Mouse (Mus musculus): ENCODE results near the gene Efemp1. TPM values are rescaled to one million over a fixed set of nuclear protein-coding genes. Genes with fewer than 3 reads are reported as not detected.

Gene Efemp1
- polyA plus RNA-seq, 1 experiment from 2014 or later: 12.5 TPM

DNA sequence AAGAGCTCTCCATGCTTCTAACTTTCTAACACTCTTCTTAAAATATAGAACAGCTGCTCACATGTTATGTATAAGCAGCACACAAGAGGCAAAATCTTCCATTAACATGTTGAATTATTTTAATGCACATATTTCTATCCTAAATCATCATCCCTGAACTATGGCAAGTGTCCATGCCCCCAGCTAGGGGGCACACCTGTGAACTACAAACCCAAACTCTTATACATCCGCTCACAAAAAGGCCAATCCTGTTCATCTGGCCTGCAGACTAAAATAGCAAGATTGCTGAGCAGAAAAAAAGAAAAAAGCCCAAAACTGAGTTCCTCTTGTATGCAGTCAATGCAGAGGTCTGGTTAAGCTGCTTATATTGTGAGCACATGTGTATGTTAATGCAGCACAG is 86.6 kb downstream of the Efemp1 start:
- no peaks in the 10 kb centered on the region for H3K27me3 ChIP-seq
- no peaks in the 10 kb centered on the region for H3K36me3 ChIP-seq
- H3K9ac ChIP-seq: no peak overlapping the region
- 75% methylated on average over 1 of the region's 1 CpGs for WGBS
- no peak overlapping the region for H3K4me3 ChIP-seq
- no peak overlapping the region for H3K4me2 ChIP-seq
- no peaks in the 10 kb centered on the region for H3K9me3 ChIP-seq (replicated peaks)
- no peak overlapping the region for H3K27ac ChIP-seq
- H3K4me1 ChIP-seq (replicated peaks): no peaks in the 10 kb centered on the region
- no peak for ATAC-seq (replicated peaks; ENCODE audit: insufficient number of reproducible peaks, insufficient read depth, low FRiP score, low read depth)

DNA sequence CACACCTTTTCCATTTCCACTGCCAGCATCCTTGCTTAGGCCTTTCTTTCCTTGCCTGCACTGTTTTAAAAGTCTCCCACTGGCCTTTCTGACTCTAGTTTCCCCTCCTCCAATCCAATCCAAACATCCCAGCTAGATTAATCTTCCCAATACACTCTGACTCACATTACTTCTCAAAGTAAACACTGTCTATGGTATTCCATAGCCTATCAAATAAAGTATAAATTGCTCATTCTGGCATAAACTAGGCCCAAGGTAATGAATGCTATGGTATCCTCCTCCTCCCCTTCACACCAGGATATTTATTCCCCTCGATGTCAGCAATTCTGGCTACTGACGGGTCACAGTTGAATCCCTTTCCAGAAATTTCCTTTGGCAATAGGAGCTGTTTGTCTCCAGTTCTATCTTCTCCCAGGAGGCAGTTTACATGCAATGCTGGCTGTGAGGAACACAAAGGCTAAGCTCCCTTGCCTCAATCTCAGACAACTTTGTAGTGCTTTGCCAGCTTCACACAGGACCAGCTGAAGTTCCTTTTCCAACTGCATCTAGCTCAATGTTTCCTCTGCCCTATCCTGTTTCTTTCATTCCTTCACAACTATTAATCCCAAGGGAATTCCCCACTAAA is 98.7 kb downstream of the Efemp1 start:
- Histone ChIP-seq H3K27ac (no peak overlapping the region), H3K9ac (no peak overlapping the region), H3K9me3 (replicated peaks) (no peaks in the 10 kb centered on the region), H3K4me3 (no peak overlapping the region), H3K4me2 (no peak overlapping the region), H3K36me3 (no peaks in the 10 kb centered on the region), H3K27me3 (no peaks in the 10 kb centered on the region), H3K4me1 (replicated peaks) (no peaks in the 10 kb centered on the region)
- 51% methylated on average over 2 of the region's 2 CpGs for WGBS
- no peak for ATAC-seq (replicated peaks; ENCODE audit: insufficient number of reproducible peaks, insufficient read depth, low FRiP score, low read depth)

DNA sequence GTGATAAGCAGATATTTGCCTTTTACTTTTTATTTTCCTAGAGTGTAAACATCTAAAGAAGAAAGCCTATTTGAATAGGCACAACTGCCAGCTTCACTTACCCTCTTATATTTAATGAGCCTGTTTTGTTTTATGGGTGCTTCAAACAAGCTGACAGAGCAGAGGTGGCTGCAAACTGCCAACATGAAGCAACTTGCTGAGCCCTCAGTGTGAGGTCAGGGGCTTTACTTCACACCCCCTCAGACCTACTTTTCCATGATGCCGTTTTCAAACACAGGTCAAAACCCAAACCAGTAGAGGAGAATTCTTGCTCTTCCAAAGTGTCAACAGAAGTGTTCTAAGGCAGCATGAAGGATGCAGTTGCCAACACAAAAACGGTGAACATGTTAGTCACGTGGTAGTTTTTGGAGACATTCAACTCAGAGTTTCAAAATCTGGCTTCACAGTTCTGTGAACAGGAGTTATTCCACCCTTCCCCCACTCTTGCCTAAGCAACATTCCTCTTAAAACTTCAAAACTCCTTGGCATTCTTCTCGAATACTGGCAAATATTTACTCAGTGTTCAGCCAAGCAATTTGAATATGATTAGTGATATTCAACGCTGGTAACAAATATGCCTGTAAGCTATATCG is 101.8 kb downstream of the Efemp1 start:
- H3K27ac ChIP-seq: no peak overlapping the region
- H3K9ac ChIP-seq: no peak overlapping the region
- H3K4me1 ChIP-seq (replicated peaks): no peaks in the 10 kb centered on the region
- no peaks in the 10 kb centered on the region for H3K27me3 ChIP-seq
- H3K9me3 ChIP-seq (replicated peaks): no peaks in the 10 kb centered on the region
- 59% methylated on average over 6 of the region's 6 CpGs for WGBS
- no peaks in the 10 kb centered on the region for H3K36me3 ChIP-seq
- no peak overlapping the region for H3K4me2 ChIP-seq
- no peak overlapping the region for H3K4me3 ChIP-seq
- no peak for ATAC-seq (replicated peaks; ENCODE audit: insufficient number of reproducible peaks, insufficient read depth, low FRiP score, low read depth)

DNA sequence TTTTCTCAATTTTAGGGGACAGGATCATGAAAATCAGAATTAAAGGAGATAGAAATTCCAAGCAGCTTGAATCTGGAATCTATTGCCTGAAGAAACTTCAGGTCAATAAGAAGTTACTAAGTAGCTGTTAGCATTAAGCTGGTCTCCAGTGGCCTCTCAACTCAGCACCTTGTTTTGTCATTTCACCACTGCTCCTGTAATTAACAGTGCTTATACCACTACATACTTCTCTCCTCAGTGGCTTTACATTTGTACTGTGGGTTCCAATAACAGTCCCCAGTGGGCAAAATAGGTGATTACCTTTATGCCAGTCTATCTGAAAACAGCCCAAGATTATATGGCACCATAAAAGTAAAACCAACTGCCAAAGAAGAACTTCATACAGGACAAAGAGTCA is 102.3 kb downstream of the Efemp1 start:
- no peaks in the 10 kb centered on the region for H3K9me3 ChIP-seq (replicated peaks)
- no peak overlapping the region for H3K9ac ChIP-seq
- no peak overlapping the region for H3K27ac ChIP-seq
- ATAC-seq (replicated peaks; ENCODE audit: insufficient number of reproducible peaks, insufficient read depth, low FRiP score, low read depth): no peak
- H3K27me3 ChIP-seq: no peaks in the 10 kb centered on the region
- no peaks in the 10 kb centered on the region for H3K4me1 ChIP-seq (replicated peaks)
- H3K4me2 ChIP-seq: no peak overlapping the region
- no peak overlapping the region for H3K4me3 ChIP-seq
- H3K36me3 ChIP-seq: no peaks in the 10 kb centered on the region

DNA sequence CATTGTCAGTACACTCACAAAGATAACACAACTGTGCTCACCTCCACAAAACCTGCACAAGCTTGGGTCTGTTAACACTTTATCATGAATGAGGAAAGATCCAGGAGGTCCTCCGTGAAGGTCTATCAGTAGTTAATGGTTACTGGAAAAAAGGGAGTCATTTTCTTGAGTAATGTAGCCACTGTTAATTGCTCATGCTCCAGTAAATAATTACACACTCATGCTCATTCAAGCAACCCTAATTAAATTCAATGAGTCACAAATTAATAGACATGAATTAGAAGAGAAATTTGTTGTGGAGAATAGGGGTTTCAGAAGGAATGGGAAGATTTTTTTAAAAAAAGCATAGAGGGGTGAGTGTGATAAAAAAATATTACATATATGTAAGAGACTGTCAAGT is 108.4 kb downstream of the Efemp1 start:
- Histone ChIP-seq H3K27me3 (no peaks in the 10 kb centered on the region), H3K36me3 (no peaks in the 10 kb centered on the region), H3K27ac (no peak overlapping the region), H3K9ac (no peak overlapping the region), H3K9me3 (replicated peaks) (no peaks in the 10 kb centered on the region), H3K4me2 (no peak overlapping the region), H3K4me1 (replicated peaks) (no peaks in the 10 kb centered on the region), H3K4me3 (no peak overlapping the region)
- 87% methylated on average over 1 of the region's 1 CpGs for WGBS
- no peak for ATAC-seq (replicated peaks; ENCODE audit: insufficient number of reproducible peaks, insufficient read depth, low FRiP score, low read depth)
